Mouse (Mus musculus): ENCODE measurements around the gene Hist3h2a.
A peak's percentile ranks its signal among the peaks of the same experiment; 100 is the strongest.
"Not testable (repeated sequence)": the region's sequence is repeated elsewhere in the genome, so short reads cannot be mapped to it uniquely, and the experiment has no call there.

Hist3h2a gene

GRCm38 (mm10) chr11:58947798-58948528 lies 6.5 kb upstream of the Hist3h2a start:
- DNase-seq (ENCODE audit: low read depth, low spot score): peak; percentile 54

GRCm38 (mm10) chr11:58948542-58949479 lies 5.7 kb upstream of the Hist3h2a start, which contains the start of gene Hist3h2ba:
Hist3h2ba (plus strand) TSS chr11:58948920.
- peak; percentile 90 for DNase-seq (ENCODE audit: low read depth, low spot score)

GRCm38 (mm10) chr11:58949480-58950431 lies 4.7 kb upstream of the Hist3h2a start:
- no peak for DNase-seq (ENCODE audit: low read depth, low spot score)

GRCm38 (mm10) chr11:58951210-58951609 lies 3.3 kb upstream of the Hist3h2a start:
- DNase-seq (ENCODE audit: low read depth, low spot score): no peak

GRCm38 (mm10) chr11:58953351-58954169 lies 925 bp upstream of the Hist3h2a start:
- peak; percentile 76 for DNase-seq (ENCODE audit: low read depth, low spot score)

- not testable (repeated sequence) for DNase-seq (ENCODE audit: low read depth, low spot score)
Observed at GRCm38 (mm10) chr11:58954170-58954419, 390 bp upstream of the Hist3h2a start.

- peak; percentile 25 for DNase-seq (ENCODE audit: low read depth, low spot score)
Observed at GRCm38 (mm10) chr11:58955143-58955867, 820 bp downstream of the Hist3h2a start.

GRCm38 (mm10) chr11:58955868-58956257 lies 1.4 kb downstream of the Hist3h2a start:
- DNase-seq (ENCODE audit: low read depth, low spot score): no peak

GRCm38 (mm10) chr11:58957226-58957914 lies 2.9 kb downstream of the Hist3h2a start:
- no peak for DNase-seq (ENCODE audit: low read depth, low spot score)

GRCm38 (mm10) chr11:58958536-58958935 lies 4.1 kb downstream of the Hist3h2a start:
- no peak for DNase-seq (ENCODE audit: low read depth, low spot score)

GRCm38 (mm10) chr11:58959186-58959825 lies 4.8 kb downstream of the Hist3h2a start:
- no peak for DNase-seq (ENCODE audit: low read depth, low spot score)

- peak; percentile 91 for DNase-seq (ENCODE audit: low read depth, low spot score)
Observed at GRCm38 (mm10) chr11:58959921-58960465, 5.5 kb downstream of the Hist3h2a start.

GRCm38 (mm10) chr11:58961364-58962177 lies 7.1 kb downstream of the Hist3h2a start:
- no peak for DNase-seq (ENCODE audit: low read depth, low spot score)

GRCm38 (mm10) chr11:58963543-58963942 lies 9.1 kb downstream of the Hist3h2a start:
- peak; percentile 38 for DNase-seq (ENCODE audit: low read depth, low spot score)

GRCm38 (mm10) chr11:58964216-58964615 lies 9.7 kb downstream of the Hist3h2a start:
- no peak for DNase-seq (ENCODE audit: low read depth, low spot score)

- DNase-seq (ENCODE audit: low read depth, low spot score): no peak
Observed at GRCm38 (mm10) chr11:58965001-58965760, 10.7 kb downstream of the Hist3h2a start.

- DNase-seq (ENCODE audit: low read depth, low spot score): peak; percentile 53
Observed at GRCm38 (mm10) chr11:58967346-58967745, 12.9 kb downstream of the Hist3h2a start.
